Mouse (Mus musculus): ENCODE measurements at regions not wholly inside any gene's neighbourhood (a gene's known extent, or its start where the extent isn't known, plus 50 kb on each side); places are given as distances from the start of the nearest gene placed in this dataset.

DNA sequence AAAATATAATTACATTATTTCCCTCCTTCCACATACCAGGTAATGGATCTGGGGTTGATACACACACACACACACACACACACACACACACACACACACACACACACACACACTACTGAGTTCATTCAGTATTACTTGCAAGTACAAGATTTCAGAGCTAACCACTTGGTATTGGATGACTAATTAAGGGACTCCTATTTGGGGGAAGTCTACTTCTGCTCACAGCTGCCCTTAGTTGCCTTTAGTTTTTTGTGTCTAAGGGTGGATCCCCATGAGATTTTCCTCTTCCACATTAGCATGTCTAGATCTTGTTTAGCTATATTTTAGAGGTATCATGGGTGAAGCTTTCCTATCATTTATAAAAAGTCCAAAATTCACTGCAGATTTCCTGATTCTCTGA is 97.7 kb upstream of the Wls start (continued):
- TF ChIP-seq SIN3A (IDR thresholded peaks at IDR 0.05; ENCODE audit: low read length) (peak; percentile 25; the same call in 1 of the 2 replicates), JUND (conservative IDR thresholded peaks at IDR 0.05; ENCODE audit: low read depth, low read length) (no peak)

DNA sequence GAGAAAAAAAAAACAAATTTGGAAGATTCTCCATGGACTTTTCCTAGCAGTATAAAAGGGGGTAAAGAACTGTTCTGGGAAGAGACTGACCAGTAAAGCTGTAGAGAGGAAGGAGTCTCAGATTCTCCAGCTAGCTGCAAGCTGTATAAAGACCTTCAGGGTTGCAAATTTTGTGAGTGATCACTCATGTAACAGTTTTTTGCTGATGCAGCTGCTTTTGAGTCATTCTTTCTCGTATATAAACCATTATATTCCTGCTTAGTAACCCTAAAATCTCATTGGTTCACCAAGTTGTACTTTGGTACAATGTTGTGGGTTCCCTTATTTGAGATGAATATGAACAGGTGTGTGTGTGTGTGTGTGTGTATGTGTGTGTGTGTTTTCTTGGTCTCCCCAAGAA is 79.7 kb upstream of the Wls start:
- peaks cover 6 to 38% of the 10 kb centered on the region in 2 experiments for H3K4me1 ChIP-seq (ENCODE audit: control insufficient read depth in 1 of 2, insufficient read depth in 2 of 2)
- H3K27me3 ChIP-seq (replicated peaks) = no peaks in the 10 kb centered on the region
- in situ Hi-C loops (cut with MboI; ENCODE audit: low pct_ligation_motif_present, low pct_unique_long_range_greater_than_20kb, low sequenced_read_pairs) (no loop called here), dilution Hi-C loops (cut with MboI; ENCODE audit: extremely low pct_ligation_motif_present, extremely low pct_unique_long_range_greater_than_20kb, low sequenced_read_pairs) (no loop called here)
- no peak for TF ChIP-seq USF2 (conservative IDR thresholded peaks at IDR 0.05; ENCODE audit: low read depth, low read length)
- TF ChIP-seq USF1 (IDR thresholded peaks at IDR 0.05; ENCODE audit: low read depth, low read length) = no peak
- peak; percentile 92 for TF ChIP-seq MAFK (IDR thresholded peaks at IDR 0.05; ENCODE audit: insufficient replicate concordance, low read length)
- 0 out of 2 replicates have a peak overlapping the region, but pooled peaks have one; percentile 3 for H3K9ac ChIP-seq (ENCODE audit: insufficient read depth, low read depth)
- no peaks in the 10 kb centered on the region for H3K79me2 ChIP-seq (replicated peaks; ENCODE audit: control insufficient read depth, extremely low read depth, insufficient read depth, poor library complexity, severe bottlenecking)
- H3K4me3 ChIP-seq (replicated peaks in 1 of 3; ENCODE audit: low read depth in 2 of 3, low read length in 2 of 3, poor library complexity in 1 of 3) = no peak overlapping the region
- H3K4me2 ChIP-seq (ENCODE audit: insufficient read depth, low read depth, poor library complexity, severe bottlenecking) = peak overlapping the region; percentile 37
- no peaks in the 10 kb centered on the region for H3K9me3 ChIP-seq (replicated peaks; ENCODE audit: low read length)
- H3K36me3 ChIP-seq (replicated peaks in 1 of 2; ENCODE audit: control insufficient read depth in 1 of 2, insufficient read depth in 1 of 2, low read length in 1 of 2) = no peaks in the 10 kb centered on the region
- no peak for DNase-seq (ENCODE audit: extremely low read depth)
- no peak overlapping the region for H3K27ac ChIP-seq (ENCODE audit: insufficient read depth, low read depth)

- no peaks in the 10 kb centered on the region for H3K79me2 ChIP-seq (replicated peaks; ENCODE audit: control insufficient read depth, extremely low read depth, insufficient read depth, poor library complexity, severe bottlenecking)
- no peaks in the 10 kb centered on the region for H3K36me3 ChIP-seq (replicated peaks in 1 of 2; ENCODE audit: control insufficient read depth in 1 of 2, insufficient read depth in 1 of 2, low read length in 1 of 2)
- H3K4me1 ChIP-seq (ENCODE audit: control insufficient read depth in 1 of 2, insufficient read depth in 2 of 2) = peaks cover 6 to 38% of the 10 kb centered on the region in 2 experiments
- no peak overlapping the region for H3K27ac ChIP-seq (ENCODE audit: insufficient read depth, low read depth)
- H3K4me2 ChIP-seq (ENCODE audit: insufficient read depth, low read depth, poor library complexity, severe bottlenecking) = peak overlapping the region; percentile 37; the same call in 1 of the 2 replicates
- DNase-seq (ENCODE audit: extremely low read depth) = peak; percentile 85
- H3K9me3 ChIP-seq (replicated peaks; ENCODE audit: low read length) = no peaks in the 10 kb centered on the region
- dilution Hi-C loops (cut with MboI; ENCODE audit: extremely low pct_ligation_motif_present, extremely low pct_unique_long_range_greater_than_20kb, low sequenced_read_pairs) = no loop called here
- no peak overlapping the region for H3K4me3 ChIP-seq (replicated peaks in 1 of 3; ENCODE audit: low read depth in 2 of 3, low read length in 2 of 3, poor library complexity in 1 of 3)
- H3K9ac ChIP-seq (ENCODE audit: insufficient read depth, low read depth) = 0 out of 2 replicates have a peak overlapping the region, but pooled peaks have one; percentile 3
- TF ChIP-seq NRF1 (IDR thresholded peaks at IDR 0.05; ENCODE audit: low read depth, low read length) = no peak
- TF ChIP-seq MXI1 (IDR thresholded peaks at IDR 0.05; ENCODE audit: low read depth, low read length) = no peak
- peak; percentile 80 for TF ChIP-seq EP300 (IDR thresholded peaks at IDR 0.05; ENCODE audit: low read length)
- no peak for TF ChIP-seq TCF12 (IDR thresholded peaks at IDR 0.05; ENCODE audit: low read depth, low read length)
- no peak for TF ChIP-seq ZMIZ1 (IDR thresholded peaks at IDR 0.05; ENCODE audit: low read depth, low read length)
- TF ChIP-seq MYC (IDR thresholded peaks at IDR 0.05; ENCODE audit: low read depth, low read length) = no peak
- no peak for TF ChIP-seq MAFK (IDR thresholded peaks at IDR 0.05; ENCODE audit: insufficient replicate concordance, low read length)
- no peak for TF ChIP-seq UBTF (IDR thresholded peaks at IDR 0.05; ENCODE audit: low read depth, low read length)
- TF ChIP-seq RAD21 (IDR thresholded peaks at IDR 0.05; ENCODE audit: low read depth, low read length) = no peak; the same call in 1 of the 2 replicates
- no peak for TF ChIP-seq NELFE (IDR thresholded peaks at IDR 0.05; ENCODE audit: low read depth, low read length)
- TF ChIP-seq JUN (IDR thresholded peaks at IDR 0.05; ENCODE audit: insufficient read depth, low read depth, low read length) = peak; percentile 37; the same call in 1 of the 2 replicates
- no peak for TF ChIP-seq ELF1 (IDR thresholded peaks at IDR 0.05; ENCODE audit: low read depth, low read length)
- peak; percentile 39; the same call in 1 of the 2 replicates for TF ChIP-seq BHLHE40 (IDR thresholded peaks at IDR 0.05; ENCODE audit: low read depth, low read length)
- no peak for TF ChIP-seq USF2 (conservative IDR thresholded peaks at IDR 0.05; ENCODE audit: low read depth, low read length)
- no peak for TF ChIP-seq PAX5 (IDR thresholded peaks at IDR 0.05; ENCODE audit: low read length)
- TF ChIP-seq CHD2 (IDR thresholded peaks at IDR 0.05; ENCODE audit: low read length) = no peak
- TF ChIP-seq KAT2A (IDR thresholded peaks at IDR 0.05; ENCODE audit: insufficient replicate concordance, low read length) = no peak
- no peak for TF ChIP-seq SIN3A (IDR thresholded peaks at IDR 0.05; ENCODE audit: low read length)
- TF ChIP-seq IRF4 (IDR thresholded peaks at IDR 0.05; ENCODE audit: low read depth, low read length) = peak; percentile 69; the same call in 1 of the 2 replicates
- 0 out of 2 replicates have a peak, but pooled peaks have one; percentile 8 for TF ChIP-seq JUND (conservative IDR thresholded peaks at IDR 0.05; ENCODE audit: low read depth, low read length)
- no peak for TF ChIP-seq ZC3H11A (IDR thresholded peaks at IDR 0.05; ENCODE audit: low read depth, low read length)
- TF ChIP-seq ETS1 (conservative IDR thresholded peaks at IDR 0.05; ENCODE audit: low read depth, low read length) = peak; percentile 43; the same call in 1 of the 2 replicates
- TF ChIP-seq CHD1 (IDR thresholded peaks at IDR 0.05; ENCODE audit: low read depth, low read length) = no peak
- in situ Hi-C loops (cut with MboI; ENCODE audit: low pct_ligation_motif_present, low pct_unique_long_range_greater_than_20kb, low sequenced_read_pairs) = no loop called here
- no peaks in the 10 kb centered on the region for H3K27me3 ChIP-seq (replicated peaks)
Observed at GRCm38 (mm10) chr3:159760293-159760692, 79.2 kb upstream of the Wls start.
